Mouse (Mus musculus): ENCODE data around the gene Ugt1a9.

Gene Ugt1a9

DNA sequence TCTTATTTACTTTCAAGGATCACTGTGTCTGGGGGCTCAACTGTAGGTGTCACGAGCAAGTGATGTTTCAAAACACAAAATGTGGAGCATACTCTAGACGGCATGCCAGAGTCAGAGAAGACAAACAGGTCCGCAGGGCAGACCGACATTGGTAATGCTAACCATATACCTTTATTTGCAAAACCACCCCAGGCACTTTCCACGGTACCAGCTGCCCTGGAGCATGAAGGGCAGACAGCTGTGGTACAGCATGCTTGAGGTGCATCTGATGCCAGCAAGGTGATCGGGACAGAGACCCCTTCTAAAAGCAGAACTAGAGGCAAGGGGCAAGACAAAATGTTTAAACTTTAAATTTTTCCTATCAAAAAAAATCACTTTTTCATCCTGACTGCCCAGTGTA lies 192.4 kb downstream of the Ugt1a9 start:
- DNase-seq, result no peak

DNA sequence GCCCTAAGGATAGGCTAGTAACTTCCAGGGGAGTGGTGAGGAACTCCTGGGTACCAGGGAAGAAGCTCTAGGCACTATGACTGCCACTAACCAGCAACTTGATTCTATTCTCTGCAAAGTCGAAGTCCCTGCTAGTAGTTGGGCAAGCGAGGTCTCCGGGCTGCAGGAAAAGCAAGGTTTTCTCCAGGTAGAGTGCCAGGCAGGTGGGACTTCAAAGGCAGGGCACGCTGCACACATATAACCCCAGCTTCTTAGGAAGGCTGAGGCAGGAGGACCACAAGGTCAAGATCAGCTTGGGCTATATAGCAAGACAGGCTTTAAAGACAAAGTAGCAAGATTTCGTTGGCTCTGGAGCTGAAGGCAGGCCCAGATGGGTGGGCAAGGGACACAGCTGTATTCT lies 193.2 kb downstream of the Ugt1a9 start:
- DNase-seq, result no peak

DNA sequence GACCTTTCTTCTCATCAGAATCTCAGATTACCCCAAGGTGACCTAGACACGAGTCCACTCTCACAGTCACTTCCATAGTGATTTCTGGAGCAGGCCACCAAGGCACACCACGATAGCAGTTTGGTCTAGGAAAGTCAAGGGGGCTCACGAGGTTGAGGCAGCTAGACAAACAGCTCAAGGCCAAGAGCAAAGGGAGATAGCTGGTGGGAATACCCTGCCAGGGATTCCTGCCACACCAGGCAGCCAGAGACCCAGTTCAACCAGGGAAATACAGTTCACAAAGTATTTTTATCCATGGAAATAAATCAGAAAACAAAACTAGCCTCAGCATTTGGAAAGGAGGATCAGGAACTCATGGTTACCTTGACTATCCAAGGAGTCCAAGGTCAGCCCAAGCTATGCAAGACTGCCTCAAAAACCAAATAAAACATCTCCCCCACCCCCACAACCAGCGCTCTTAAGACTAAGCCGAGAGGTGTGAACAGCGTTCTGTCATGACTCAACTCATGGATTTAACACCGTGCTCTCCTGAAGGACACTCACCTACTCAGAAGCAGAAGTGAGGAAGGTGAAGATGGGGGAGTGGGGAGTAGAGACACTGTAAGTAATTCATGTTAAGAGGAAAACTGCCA lies 193.8 kb downstream of the Ugt1a9 start:
- no peak for DNase-seq

DNA sequence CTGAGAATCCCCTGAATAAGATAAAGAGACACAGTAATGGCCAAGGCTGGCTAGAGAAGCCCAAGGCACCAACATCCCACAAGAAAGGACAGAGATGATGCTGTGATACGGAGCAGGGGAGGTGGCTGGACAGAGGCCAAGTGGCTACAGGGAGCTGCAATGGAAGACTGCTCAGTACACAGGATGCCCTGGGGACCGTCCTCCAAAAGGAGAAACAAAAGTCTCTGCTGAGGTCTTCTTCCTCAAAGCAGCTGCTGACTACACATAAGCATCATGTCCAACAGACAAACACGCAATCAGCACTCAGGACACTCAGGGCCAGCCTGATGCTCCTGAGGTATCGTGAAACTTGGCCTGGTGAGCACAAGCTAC lies 194.3 kb downstream of the Ugt1a9 start:
- no peak for DNase-seq

DNA sequence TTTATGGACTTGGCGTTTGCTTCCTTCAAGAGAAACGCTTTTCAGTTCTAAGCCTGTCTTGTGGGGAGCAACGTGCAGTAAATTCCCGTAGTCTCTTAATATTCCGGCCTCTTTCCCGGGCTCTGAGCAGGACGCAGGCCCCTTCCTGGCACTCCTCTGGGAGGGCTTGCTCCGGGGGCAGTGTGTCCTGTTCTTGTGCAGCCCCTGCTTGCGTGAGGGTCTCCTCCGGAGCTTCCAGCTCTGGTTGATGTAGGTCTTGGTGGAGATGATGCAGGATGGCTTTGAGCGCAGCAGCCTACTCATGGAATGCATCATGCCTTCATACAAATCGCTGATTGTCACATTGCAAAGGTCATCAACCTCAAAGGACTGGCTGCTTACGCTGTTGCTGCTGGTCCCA lies 195.5 kb downstream of the Ugt1a9 start:
- no peak for DNase-seq

DNA sequence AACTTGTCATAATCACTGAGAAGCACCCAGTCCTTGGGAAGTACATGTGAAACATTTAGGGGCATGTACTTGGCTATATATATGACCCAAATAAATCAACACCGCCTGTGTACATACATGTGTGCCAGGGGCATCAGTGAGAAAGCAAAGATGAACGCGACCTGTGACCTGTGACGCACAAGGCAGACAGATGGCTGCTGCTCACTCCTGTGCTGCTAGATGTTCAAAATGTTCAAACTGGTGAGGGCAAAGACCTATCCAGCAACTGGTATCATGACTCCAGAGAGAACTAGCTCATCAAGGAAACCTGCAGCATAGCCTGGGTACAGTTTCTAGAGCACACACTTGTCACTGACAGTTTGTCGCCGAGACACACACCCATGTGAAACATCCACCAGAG lies 196.9 kb downstream of the Ugt1a9 start:
- no peak for DNase-seq

DNA sequence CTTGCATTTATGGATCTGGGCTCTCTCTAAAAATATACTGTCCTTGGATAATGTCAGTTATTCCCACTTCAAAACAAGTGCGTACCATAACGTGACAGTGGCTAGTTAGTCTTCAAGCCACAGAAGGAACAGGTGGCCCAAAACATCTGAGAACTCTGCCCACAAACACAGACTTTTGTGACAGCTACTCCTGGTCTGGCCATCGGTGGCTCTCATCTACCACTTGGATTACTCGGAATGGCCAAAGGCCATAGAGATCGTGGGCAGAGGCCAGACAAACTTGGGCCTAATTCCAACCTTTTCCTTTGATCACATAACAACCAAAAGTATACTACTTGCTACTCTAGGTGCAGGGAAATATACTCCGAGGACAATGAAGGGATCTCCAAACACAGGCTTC lies 197.5 kb downstream of the Ugt1a9 start:
- no peak for DNase-seq
